Mouse (Mus musculus): ENCODE results near the gene Jph2.

DNA sequence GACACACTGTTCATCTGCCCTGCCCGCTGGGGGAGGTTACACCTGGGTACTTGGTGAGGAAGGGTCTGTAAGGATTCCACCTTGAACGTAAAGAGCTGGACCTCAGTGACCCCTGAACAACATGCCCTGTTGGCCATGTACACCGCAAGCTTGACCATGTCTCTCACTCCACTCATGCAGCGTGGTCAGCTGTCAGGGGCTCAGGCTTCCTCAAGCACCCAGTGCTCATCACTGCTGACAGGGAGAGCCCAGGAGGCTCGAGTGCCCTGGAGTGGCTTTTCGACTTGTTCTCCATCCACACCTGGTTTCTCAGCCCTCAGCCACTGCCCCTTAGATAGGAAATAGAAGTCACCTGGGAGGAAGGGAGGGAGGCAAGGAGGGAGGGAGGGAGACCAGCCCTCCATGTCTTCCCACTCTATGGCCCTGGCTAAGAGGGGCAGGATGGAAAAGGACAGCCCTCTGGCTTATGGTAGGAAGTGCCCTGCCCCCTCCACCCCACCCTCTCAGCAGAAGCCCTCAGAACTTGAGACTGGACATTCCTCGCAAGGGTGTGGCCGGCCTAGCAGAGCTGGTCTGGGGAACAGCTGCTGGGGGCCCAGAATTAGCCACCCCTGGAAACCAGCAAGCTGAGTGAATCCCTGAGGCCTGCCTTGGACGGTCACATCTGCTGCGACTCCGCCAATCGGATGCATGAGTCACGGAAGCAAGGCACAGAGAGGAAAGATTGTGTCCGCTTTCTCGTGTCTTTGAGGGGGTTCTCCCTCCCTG lies 11.2 kb downstream of the Jph2 start:
- no peak for TF ChIP-seq POLR2A (IDR thresholded peaks at IDR 0.05; ENCODE audit: borderline replicate concordance, low read depth, low read length)
- no peak for TF ChIP-seq CTCF (IDR thresholded peaks at IDR 0.05; ENCODE audit: low read depth, low read length)
